Mouse (Mus musculus): Measurements from ENCODE around the gene Ccar1.

- TF ChIP-seq POLR2A (IDR thresholded peaks at IDR 0.05; ENCODE audit: insufficient read depth, low read depth, low read length) (no peak), CTCF (IDR thresholded peaks at IDR 0.05) (no peak), EP300 (IDR thresholded peaks at IDR 0.05; ENCODE audit: insufficient read depth, low read depth, low read length) (no peak)
These were observed 69.4 kb downstream of the Ccar1 start for GRCm38 (mm10) chr10:62722701-62723100.
